24 mouse cellular contexts compared by ENCODE assay signal in the genomic region with DNA sequence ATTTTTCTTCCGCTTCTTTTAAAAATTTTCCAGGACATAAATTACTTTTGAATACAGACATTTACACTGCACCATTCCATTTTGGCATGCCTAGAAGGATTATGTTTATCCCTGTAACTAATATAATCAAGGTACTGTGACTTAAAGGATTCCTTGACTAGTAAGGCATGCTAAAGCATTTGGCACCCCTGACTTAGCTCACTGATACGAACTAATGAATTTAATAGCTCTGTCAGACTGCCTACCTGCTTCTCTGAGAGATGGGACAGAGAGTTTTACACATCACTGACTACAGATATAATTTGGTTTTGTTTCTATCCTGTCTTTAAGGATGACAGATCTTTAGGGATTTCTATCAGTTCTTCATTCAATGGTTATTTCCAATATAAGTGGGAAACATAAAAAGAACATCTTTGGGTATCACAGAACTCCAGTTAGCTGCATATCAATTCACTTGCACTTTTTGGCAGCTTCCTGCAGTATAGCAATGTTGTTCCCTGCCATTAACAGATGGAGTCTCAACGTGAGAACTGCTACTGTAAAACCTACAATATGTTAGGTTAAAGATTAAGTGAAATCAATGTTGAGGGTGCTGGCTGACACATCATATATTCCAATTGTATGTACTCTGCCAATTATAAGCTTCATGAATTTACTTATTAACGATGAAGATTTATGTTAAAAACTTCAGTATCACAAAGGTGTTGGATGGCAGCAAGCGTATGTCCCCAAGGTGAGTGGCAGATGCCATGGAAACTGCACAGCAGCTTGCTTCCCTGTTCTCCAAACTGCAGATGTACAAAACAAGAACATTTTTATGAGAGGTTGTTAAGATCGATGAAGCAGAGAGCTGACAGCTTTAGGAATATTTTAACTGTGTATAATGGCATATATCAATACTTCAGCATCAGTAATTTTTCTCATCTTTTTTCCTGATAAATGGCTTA.
A peak's percentile ranks its signal among the peaks of the same experiment; 100 is the strongest.
DNase-seq lines count a peak whose midpoint lies in the region; ATAC-seq lines count a peak whose summit lies in the region.
"Had no signal": no experiment of that assay in that cellular context is flagged by ENCODE, and none has a peak within 500 bp of the region (broad histone marks: within the 10 kb centered on the region; RNA-seq: fewer than 3 reads in every experiment).

No protein-coding gene starts in this region.

- H3K4me1 ChIP-seq in hindbrain, embryonic 16.5 days (ENCODE audit: control insufficient read depth, insufficient read depth, low read depth, low read length), result no peaks in the 10 kb centered on the region
- H3K4me1 ChIP-seq in hindbrain, embryonic 10.5 days (replicated peaks), result no peaks in the 10 kb centered on the region
- H3K4me1 ChIP-seq: heart, embryonic 13.5 days; kidney, embryonic 15.5 days; liver, embryonic 13.5 days; midbrain, embryonic 13.5 days; neural tube, embryonic 13.5 days had no signal

- WGBS in hindbrain, embryonic 16.5 days, result 68% methylated on average over 6 of the region's 6 CpGs
- 82% methylated on average over 6 of the region's 6 CpGs for WGBS in hindbrain, embryonic 10.5 days

- DNase-seq in cerebellum, adult 9-10 months, result peak; percentile 47
- DNase-seq in cerebellum, adult 11-12 months, result no peak
- no peak for DNase-seq in hindbrain, embryonic 10.5 days (ENCODE audit: low spot score)
- peak; percentile 44 for DNase-seq in brain, adult 2 months (ENCODE audit: low read depth, low spot score)
- DNase-seq in cerebellum, postnatal 25 days, result peak; percentile 22 to 28
- no peak for DNase-seq in left cerebral cortex, postnatal 4 days
- DNase-seq: adrenal gland, postnatal 36 days; gastrocnemius, postnatal 36 days; heart, adult 2 months; kidney, postnatal 36 days; liver, embryonic 13.5 days; lung, adult 2 months; lung, postnatal 14 days; right cerebral cortex, adult 18-20 months; right cerebral cortex, postnatal 4 days; thymus, postnatal 14 days had no signal

- peak; percentile 76; the same call in 1 of the 2 replicates for ATAC-seq in hindbrain, embryonic 16.5 days
- ATAC-seq: CD4-positive, CD25-positive, alpha-beta regulatory T cell, adult 4 months; intestine, postnatal 0 days; midbrain, embryonic 13.5 days had no signal

- no peak overlapping the region for H3K4me3 ChIP-seq in hindbrain, embryonic 16.5 days (ENCODE audit: low read length)
- H3K4me3 ChIP-seq in hindbrain, embryonic 10.5 days, result no peak overlapping the region
- H3K4me3 ChIP-seq: heart, adult 2 months; heart, embryonic 13.5 days; kidney, embryonic 15.5 days; liver, embryonic 13.5 days; midbrain, embryonic 13.5 days; myocyte; neural tube, embryonic 13.5 days had no signal

- H3K4me2 ChIP-seq in hindbrain, embryonic 16.5 days (ENCODE audit: low read length), result no peak overlapping the region
- H3K4me2 ChIP-seq: heart, embryonic 13.5 days; kidney, embryonic 15.5 days; liver, embryonic 13.5 days; midbrain, embryonic 13.5 days; neural tube, embryonic 13.5 days had no signal

- no peak overlapping the region for H3K9ac ChIP-seq in hindbrain, embryonic 16.5 days (ENCODE audit: low read depth, low read length)
- H3K9ac ChIP-seq: heart, embryonic 13.5 days; kidney, embryonic 15.5 days; liver, embryonic 13.5 days; midbrain, embryonic 13.5 days; neural tube, embryonic 13.5 days had no signal

- H3K27me3 ChIP-seq in hindbrain, embryonic 16.5 days (replicated peaks; ENCODE audit: control insufficient read depth, insufficient read depth, low read length), result no peaks in the 10 kb centered on the region
- no peaks in the 10 kb centered on the region for H3K27me3 ChIP-seq in hindbrain, embryonic 10.5 days (ENCODE audit: insufficient read depth, poor library complexity, severe bottlenecking)
- H3K27me3 ChIP-seq: heart, embryonic 13.5 days; kidney, embryonic 15.5 days; liver, embryonic 13.5 days; midbrain, embryonic 13.5 days; neural tube, embryonic 13.5 days had no signal

- no peaks in the 10 kb centered on the region for H3K36me3 ChIP-seq in hindbrain, embryonic 16.5 days (ENCODE audit: control insufficient read depth, insufficient read depth, low read length)
- H3K36me3 ChIP-seq in hindbrain, embryonic 10.5 days, result no peaks in the 10 kb centered on the region
- H3K36me3 ChIP-seq: heart, embryonic 13.5 days; kidney, embryonic 15.5 days; liver, embryonic 13.5 days; midbrain, embryonic 13.5 days; neural tube, embryonic 13.5 days had no signal

- intact Hi-C loops in left cerebral cortex, postnatal 4 days (cut with DNase I), result no loop called here

- H3K27ac ChIP-seq in hindbrain, embryonic 16.5 days (ENCODE audit: low read depth, low read length), result no peak overlapping the region
- H3K27ac ChIP-seq in hindbrain, embryonic 10.5 days, result no peak overlapping the region
- H3K27ac ChIP-seq: heart, adult 2 months; heart, embryonic 13.5 days; kidney, embryonic 15.5 days; liver, embryonic 13.5 days; midbrain, embryonic 13.5 days; neural tube, embryonic 13.5 days had no signal

- no peaks in the 10 kb centered on the region for H3K9me3 ChIP-seq in hindbrain, embryonic 16.5 days (ENCODE audit: control insufficient read depth, low read length)
- H3K9me3 ChIP-seq in hindbrain, embryonic 10.5 days, result no peaks in the 10 kb centered on the region
- H3K9me3 ChIP-seq: heart, embryonic 13.5 days; kidney, embryonic 15.5 days; liver, embryonic 13.5 days; midbrain, embryonic 13.5 days; neural tube, embryonic 13.5 days had no signal

Comparison
In these comparisons a context has a peak if more than half of its experiments do, and no peak if none do; other contexts are left out.
1. DNase-seq: peak in cerebellum, adult 9-10 months (single experiment), brain, adult 2 months (single experiment) and cerebellum, postnatal 25 days (2 of 2); none in cerebellum, adult 11-12 months (single experiment), hindbrain, embryonic 10.5 days (single experiment) and left cerebral cortex, postnatal 4 days (single experiment).